Mouse (Mus musculus): Measurements from ENCODE around the gene Pawr. TPM values are rescaled to one million over a fixed set of nuclear protein-coding genes. Genes with fewer than 3 reads are reported as not detected.
A peak's percentile ranks its signal among the peaks of the same experiment; 100 is the strongest.

The Pawr gene
- 3.8 and 4.2 TPM in 2 replicates for polyA plus RNA-seq (2014; fragmentation: Nextera tagmentation; extraction: Ambion mirVana)

GRCm38 (mm10) chr10:108331784-108332561 lies at the start of gene Pawr:
Gene Pawr, plus strand, starts transcription at chr10:108332121.
- DNase-seq (ENCODE audit: low spot score): peak; percentile 76
- under 1% methylated on average over 63 of the region's 85 CpGs for WGBS
- peak within 1 kb of the TSS; percentile 48; the same call in 1 of the 2 replicates for H3K27ac ChIP-seq (ENCODE audit: low read depth, low read length)

GRCm38 (mm10) chr10:108282351-108282750 lies 49.6 kb upstream of the Pawr start:
- DNase-seq (ENCODE audit: low spot score): no peak
- no peak overlapping the region for H3K9ac ChIP-seq (ENCODE audit: low read length)
- no peak for ATAC-seq
- H3K4me3 ChIP-seq (ENCODE audit: low read depth, low read length): no peak overlapping the region
- no peaks in the 10 kb centered on the region for H3K9me3 ChIP-seq (replicated peaks; ENCODE audit: control insufficient read depth, low read length)
- no peak overlapping the region for H3K4me2 ChIP-seq (ENCODE audit: low read length)
- WGBS: 94% methylated on average over 6 of the region's 6 CpGs
- peaks cover 21% of the 10 kb centered on the region for H3K36me3 ChIP-seq (ENCODE audit: control insufficient read depth, insufficient read depth, low read length)
- no peak overlapping the region for H3K27ac ChIP-seq (ENCODE audit: low read depth, low read length)
- H3K4me1 ChIP-seq (ENCODE audit: control insufficient read depth, insufficient read depth, low read length): no peaks in the 10 kb centered on the region
- H3K27me3 ChIP-seq (replicated peaks; ENCODE audit: control insufficient read depth, insufficient read depth, low read length): no peaks in the 10 kb centered on the region

More at GRCm38 (mm10) chr10:108331784-108332561, at the start of gene Pawr:
- H3K9me3 ChIP-seq (replicated peaks; ENCODE audit: control insufficient read depth, low read length): no peaks in the 10 kb centered on the region
- peak within 1 kb of the TSS; percentile 76 for H3K4me3 ChIP-seq (ENCODE audit: low read depth, low read length)
- H3K27me3 ChIP-seq (replicated peaks; ENCODE audit: control insufficient read depth, insufficient read depth, low read length): peaks cover 8% of the 10 kb centered on the region
- peak within 1 kb of the TSS; percentile 71 for H3K9ac ChIP-seq (ENCODE audit: low read length)
- H3K4me1 ChIP-seq (ENCODE audit: control insufficient read depth, insufficient read depth, low read length): no peaks in the 10 kb centered on the region
- ATAC-seq: peak; percentile 88
- H3K36me3 ChIP-seq (ENCODE audit: control insufficient read depth, insufficient read depth, low read length): no peaks in the 10 kb centered on the region
- peak within 1 kb of the TSS; percentile 95 for H3K4me2 ChIP-seq (ENCODE audit: low read length)

GRCm38 (mm10) chr10:108283418-108283817 lies 48.5 kb upstream of the Pawr start:
- ATAC-seq: no peak
- WGBS: 91% methylated on average over 2 of the region's 2 CpGs

GRCm38 (mm10) chr10:108283837-108284236 lies 48.1 kb upstream of the Pawr start:
- H3K9ac ChIP-seq (ENCODE audit: low read length): no peak overlapping the region
- no peak overlapping the region for H3K27ac ChIP-seq (ENCODE audit: low read depth, low read length)
- no peak for DNase-seq (ENCODE audit: low spot score)
- H3K27me3 ChIP-seq (replicated peaks; ENCODE audit: control insufficient read depth, insufficient read depth, low read length): no peaks in the 10 kb centered on the region
- no peak overlapping the region for H3K4me2 ChIP-seq (ENCODE audit: low read length)
- ATAC-seq: no peak
- WGBS: 89% methylated on average over 4 of the region's 4 CpGs
- H3K4me3 ChIP-seq (ENCODE audit: low read depth, low read length): no peak overlapping the region
- no peaks in the 10 kb centered on the region for H3K4me1 ChIP-seq (ENCODE audit: control insufficient read depth, insufficient read depth, low read length)
- H3K36me3 ChIP-seq (ENCODE audit: control insufficient read depth, insufficient read depth, low read length): peaks cover 13% of the 10 kb centered on the region
- H3K9me3 ChIP-seq (replicated peaks; ENCODE audit: control insufficient read depth, low read length): no peaks in the 10 kb centered on the region

More at GRCm38 (mm10) chr10:108283418-108283817, 48.5 kb upstream of the Pawr start:
- peaks cover 13% of the 10 kb centered on the region for H3K36me3 ChIP-seq (ENCODE audit: control insufficient read depth, insufficient read depth, low read length)
- no peak for DNase-seq (ENCODE audit: low spot score)
- H3K9ac ChIP-seq (ENCODE audit: low read length): no peak overlapping the region
- no peaks in the 10 kb centered on the region for H3K27me3 ChIP-seq (replicated peaks; ENCODE audit: control insufficient read depth, insufficient read depth, low read length)
- no peak overlapping the region for H3K4me2 ChIP-seq (ENCODE audit: low read length)
- no peak overlapping the region for H3K27ac ChIP-seq (ENCODE audit: low read depth, low read length)
- H3K4me3 ChIP-seq (ENCODE audit: low read depth, low read length): no peak overlapping the region
- no peaks in the 10 kb centered on the region for H3K9me3 ChIP-seq (replicated peaks; ENCODE audit: control insufficient read depth, low read length)
- H3K4me1 ChIP-seq (ENCODE audit: control insufficient read depth, insufficient read depth, low read length): no peaks in the 10 kb centered on the region

GRCm38 (mm10) chr10:108284445-108284844 lies 47.5 kb upstream of the Pawr start:
- H3K9me3 ChIP-seq (replicated peaks; ENCODE audit: control insufficient read depth, low read length): no peaks in the 10 kb centered on the region
- peaks cover 13% of the 10 kb centered on the region for H3K36me3 ChIP-seq (ENCODE audit: control insufficient read depth, insufficient read depth, low read length)
- ATAC-seq (no peak), DNase-seq (ENCODE audit: low spot score) (no peak)
- no peak overlapping the region for H3K27ac ChIP-seq (ENCODE audit: low read depth, low read length)
- no peaks in the 10 kb centered on the region for H3K4me1 ChIP-seq (ENCODE audit: control insufficient read depth, insufficient read depth, low read length)
- H3K4me3 ChIP-seq (ENCODE audit: low read depth, low read length): no peak overlapping the region
- H3K27me3 ChIP-seq (replicated peaks; ENCODE audit: control insufficient read depth, insufficient read depth, low read length): no peaks in the 10 kb centered on the region
- WGBS: 93% methylated on average over 4 of the region's 4 CpGs
- no peak overlapping the region for H3K9ac ChIP-seq (ENCODE audit: low read length)
- H3K4me2 ChIP-seq (ENCODE audit: low read length): no peak overlapping the region

- Histone ChIP-seq H3K9ac (ENCODE audit: low read length) (no peak overlapping the region), H3K4me1 (ENCODE audit: control insufficient read depth, insufficient read depth, low read length) (no peaks in the 10 kb centered on the region), H3K27me3 (replicated peaks; ENCODE audit: control insufficient read depth, insufficient read depth, low read length) (no peaks in the 10 kb centered on the region), H3K4me3 (ENCODE audit: low read depth, low read length) (no peak overlapping the region), H3K9me3 (replicated peaks; ENCODE audit: control insufficient read depth, low read length) (no peaks in the 10 kb centered on the region), H3K4me2 (ENCODE audit: low read length) (no peak overlapping the region), H3K27ac (ENCODE audit: low read depth, low read length) (no peak overlapping the region), H3K36me3 (ENCODE audit: control insufficient read depth, insufficient read depth, low read length) (peaks cover 8% of the 10 kb centered on the region)
- 68% methylated on average over 5 of the region's 5 CpGs for WGBS
- ATAC-seq (0 out of 2 replicates have a peak, but pooled peaks have one; percentile 36), DNase-seq (ENCODE audit: low spot score) (peak; percentile 33)
Measured at GRCm38 (mm10) chr10:108284977-108285376, 46.9 kb upstream of the Pawr start.

- no peak overlapping the region for H3K4me2 ChIP-seq (ENCODE audit: low read length)
- no peak overlapping the region for H3K27ac ChIP-seq (ENCODE audit: low read depth, low read length)
- H3K4me3 ChIP-seq (ENCODE audit: low read depth, low read length): no peak overlapping the region
- H3K4me1 ChIP-seq (ENCODE audit: control insufficient read depth, insufficient read depth, low read length): no peaks in the 10 kb centered on the region
- no peaks in the 10 kb centered on the region for H3K9me3 ChIP-seq (replicated peaks; ENCODE audit: control insufficient read depth, low read length)
- no peak for ATAC-seq
- DNase-seq (ENCODE audit: low spot score): no peak
- H3K36me3 ChIP-seq (ENCODE audit: control insufficient read depth, insufficient read depth, low read length): no peaks in the 10 kb centered on the region
- no peak overlapping the region for H3K9ac ChIP-seq (ENCODE audit: low read length)
- WGBS: 62% methylated on average over 11 of the region's 11 CpGs
- H3K27me3 ChIP-seq (replicated peaks; ENCODE audit: control insufficient read depth, insufficient read depth, low read length): no peaks in the 10 kb centered on the region
Measured at GRCm38 (mm10) chr10:108286658-108287437, 45.1 kb upstream of the Pawr start.

GRCm38 (mm10) chr10:108287438-108287801 lies 44.5 kb upstream of the Pawr start:
- WGBS: 75% methylated on average over 4 of the region's 4 CpGs
- DNase-seq (ENCODE audit: low spot score): no peak
- H3K4me1 ChIP-seq (ENCODE audit: control insufficient read depth, insufficient read depth, low read length): no peaks in the 10 kb centered on the region

GRCm38 (mm10) chr10:108290046-108290445 lies 41.9 kb upstream of the Pawr start:
- Histone ChIP-seq H3K9ac (ENCODE audit: low read length) (no peak overlapping the region), H3K36me3 (ENCODE audit: control insufficient read depth, insufficient read depth, low read length) (no peaks in the 10 kb centered on the region), H3K4me1 (ENCODE audit: control insufficient read depth, insufficient read depth, low read length) (no peaks in the 10 kb centered on the region), H3K4me2 (ENCODE audit: low read length) (no peak overlapping the region), H3K27ac (ENCODE audit: low read depth, low read length) (no peak overlapping the region), H3K4me3 (ENCODE audit: low read depth, low read length) (no peak overlapping the region), H3K9me3 (replicated peaks; ENCODE audit: control insufficient read depth, low read length) (no peaks in the 10 kb centered on the region), H3K27me3 (replicated peaks; ENCODE audit: control insufficient read depth, insufficient read depth, low read length) (no peaks in the 10 kb centered on the region)
- 97% methylated on average over 13 of the region's 13 CpGs for WGBS
- no peak for DNase-seq (ENCODE audit: low spot score)
- ATAC-seq: no peak

More at GRCm38 (mm10) chr10:108287438-108287801, 44.5 kb upstream of the Pawr start:
- ATAC-seq: no peak
- Histone ChIP-seq H3K27ac (ENCODE audit: low read depth, low read length) (no peak overlapping the region), H3K9ac (ENCODE audit: low read length) (no peak overlapping the region), H3K27me3 (replicated peaks; ENCODE audit: control insufficient read depth, insufficient read depth, low read length) (no peaks in the 10 kb centered on the region), H3K36me3 (ENCODE audit: control insufficient read depth, insufficient read depth, low read length) (no peaks in the 10 kb centered on the region), H3K4me3 (ENCODE audit: low read depth, low read length) (no peak overlapping the region), H3K9me3 (replicated peaks; ENCODE audit: control insufficient read depth, low read length) (no peaks in the 10 kb centered on the region), H3K4me2 (ENCODE audit: low read length) (no peak overlapping the region)
